Mouse (Mus musculus) C2C12 (cell line): Measurements from ENCODE around the gene Mmd2. TPM values are rescaled to one million over a fixed set of nuclear protein-coding genes. Genes with fewer than 3 reads are reported as not detected.

Source experiments
- H3K27me3 ChIP-seq: one replicate; pipeline ENCODE4 v1.6.1; 2011; ENCODE audit not compliant: control insufficient read depth, insufficient read depth, insufficient read length
- H3K36me3 ChIP-seq: one replicate; pipeline ENCODE4 v1.6.1; 2011; ENCODE audit not compliant: control insufficient read depth, insufficient read depth
- H3K4me3 ChIP-seq: one replicate; pipeline ENCODE4 v1.5.1; 2011; ENCODE audit warnings: mild to moderate bottlenecking, control low read depth; ENCODE audit not compliant: poor library complexity, insufficient read depth, severe bottlenecking
- H3K79me2 ChIP-seq: one replicate; pipeline ENCODE4 v1.6.1; 2011; ENCODE audit not compliant: control insufficient read depth, insufficient read depth
- H3K79me3 ChIP-seq: one replicate; pipeline ENCODE4 v1.6.1; 2011; ENCODE audit warnings: low read depth, control low read depth
- H3ac ChIP-seq: one replicate; pipeline ENCODE3; 2011; ENCODE audit warnings: low read depth; ENCODE audit not compliant: control insufficient read depth, insufficient read length
- CEBPB ChIP-seq: IDR thresholded peaks from one replicate; pipeline ENCODE4 v1.6.1; 2011; ENCODE audit warnings: low read depth, mild to moderate bottlenecking, control low read depth, moderate library complexity
- CTCF ChIP-seq: IDR thresholded peaks from one replicate; pipeline ENCODE4 v1.5.1; 2011; ENCODE audit not compliant: control insufficient read depth, insufficient read depth, insufficient read length
- FOSL1 ChIP-seq: IDR thresholded peaks from one replicate; pipeline ENCODE4 v1.8.0; 2011; ENCODE audit warnings: mild to moderate bottlenecking, low read length; ENCODE audit not compliant: poor library complexity, insufficient read depth, severe bottlenecking
- MAX ChIP-seq: IDR thresholded peaks from one replicate; pipeline ENCODE4 v1.6.1; 2011; ENCODE audit warnings: mild to moderate bottlenecking, control low read depth
- MYOD1 ChIP-seq: IDR thresholded peaks from one replicate; pipeline ENCODE4 v1.6.1; 2011; ENCODE audit warnings: low read depth; ENCODE audit not compliant: control insufficient read depth, insufficient read length
- MYOG ChIP-seq: IDR thresholded peaks from one replicate; pipeline ENCODE4 v1.6.1; 2011; ENCODE audit not compliant: control insufficient read depth, insufficient read length; ENCODE audit errors: extremely low read depth
- USF1 ChIP-seq: IDR thresholded peaks from one replicate; pipeline ENCODE4 v1.6.1; 2011; ENCODE audit warnings: low read depth, mild to moderate bottlenecking, control low read depth, moderate library complexity
- polyA plus RNA-seq: library from polyadenylated mRNA; unstranded; fragments of >200 nt; fragmentation: generic; extraction: Trizol; gene quantifications from one replicate; pipeline ENCODE4 v1.2.1, GENCODE M21; 2012; ENCODE audit warnings: missing spikeins

The Mmd2 gene
- polyA plus RNA-seq, 1 experiment = not detected

DNA sequence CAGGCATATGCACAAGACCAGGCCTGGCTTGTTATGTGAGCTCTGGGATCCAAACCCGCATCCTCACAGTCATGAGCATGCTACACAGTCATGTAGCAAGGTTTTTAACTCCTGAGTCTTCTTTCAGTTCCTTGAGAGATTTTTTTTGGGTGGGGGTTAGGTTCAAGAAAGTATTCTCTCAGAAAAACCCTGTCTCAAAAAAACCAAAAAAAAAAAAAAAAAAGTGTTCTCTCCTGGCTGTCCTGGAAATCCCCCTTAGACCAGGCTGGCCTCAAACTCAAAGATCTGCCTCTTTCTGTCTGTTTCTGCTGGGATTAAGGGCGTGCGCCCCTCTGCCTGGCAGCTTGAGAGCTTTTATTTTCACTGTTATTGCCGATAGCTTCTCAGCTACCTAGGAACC is 73.2 kb downstream of the Mmd2 start:
- no peaks in the 10 kb centered on the region for H3K79me3 ChIP-seq
- H3ac ChIP-seq = no peak overlapping the region
- no peak overlapping the region for H3K4me3 ChIP-seq
- H3K79me2 ChIP-seq = no peaks in the 10 kb centered on the region
- no peak for TF ChIP-seq CTCF
- TF ChIP-seq MYOG = no peak
- no peak for TF ChIP-seq FOSL1
- TF ChIP-seq USF1 = no peak
- no peak for TF ChIP-seq MAX
- TF ChIP-seq CEBPB = no peak
- TF ChIP-seq MYOD1 = no peak
- H3K27me3 ChIP-seq = no peaks in the 10 kb centered on the region
- no peaks in the 10 kb centered on the region for H3K36me3 ChIP-seq

DNA sequence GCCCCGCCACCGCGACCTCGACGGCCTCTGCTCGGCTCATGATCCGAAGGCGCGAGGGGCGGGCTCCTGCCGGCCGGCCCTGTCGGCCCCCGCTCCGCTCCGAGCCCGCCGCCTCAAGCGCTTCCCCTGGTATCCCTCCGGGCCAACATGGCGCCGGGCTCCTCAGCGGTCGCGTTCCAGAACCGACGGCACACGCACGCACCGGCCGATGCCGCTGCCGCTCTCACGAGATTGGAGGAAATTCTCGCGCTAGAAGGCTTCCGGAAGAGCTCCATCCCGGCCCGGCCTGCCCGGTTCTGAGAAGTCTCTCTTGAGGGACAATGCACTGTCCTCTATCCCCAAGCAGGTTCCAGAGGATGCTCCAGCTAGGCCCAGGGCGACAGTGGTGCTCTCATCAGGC is 78.7 kb downstream of the Mmd2 start, which contains the start of gene Papolb:
Gene Papolb, minus strand, starts transcription at position 162 of the 400 bp plus-strand sequence.
- no peak for TF ChIP-seq MYOD1
- no peak for TF ChIP-seq FOSL1
- TF ChIP-seq MAX = no peak
- TF ChIP-seq CEBPB = no peak
- TF ChIP-seq USF1 = no peak
- no peak for TF ChIP-seq CTCF
- TF ChIP-seq MYOG = no peak
- H3K4me3 ChIP-seq = no peak within 1 kb of the TSS
- H3K27me3 ChIP-seq = no peaks in the 10 kb centered on the region
- H3K36me3 ChIP-seq = no peaks in the 10 kb centered on the region
- H3K79me3 ChIP-seq = no peaks in the 10 kb centered on the region
- no peaks in the 10 kb centered on the region for H3K79me2 ChIP-seq
- H3ac ChIP-seq = no peak within 1 kb of the TSS

DNA sequence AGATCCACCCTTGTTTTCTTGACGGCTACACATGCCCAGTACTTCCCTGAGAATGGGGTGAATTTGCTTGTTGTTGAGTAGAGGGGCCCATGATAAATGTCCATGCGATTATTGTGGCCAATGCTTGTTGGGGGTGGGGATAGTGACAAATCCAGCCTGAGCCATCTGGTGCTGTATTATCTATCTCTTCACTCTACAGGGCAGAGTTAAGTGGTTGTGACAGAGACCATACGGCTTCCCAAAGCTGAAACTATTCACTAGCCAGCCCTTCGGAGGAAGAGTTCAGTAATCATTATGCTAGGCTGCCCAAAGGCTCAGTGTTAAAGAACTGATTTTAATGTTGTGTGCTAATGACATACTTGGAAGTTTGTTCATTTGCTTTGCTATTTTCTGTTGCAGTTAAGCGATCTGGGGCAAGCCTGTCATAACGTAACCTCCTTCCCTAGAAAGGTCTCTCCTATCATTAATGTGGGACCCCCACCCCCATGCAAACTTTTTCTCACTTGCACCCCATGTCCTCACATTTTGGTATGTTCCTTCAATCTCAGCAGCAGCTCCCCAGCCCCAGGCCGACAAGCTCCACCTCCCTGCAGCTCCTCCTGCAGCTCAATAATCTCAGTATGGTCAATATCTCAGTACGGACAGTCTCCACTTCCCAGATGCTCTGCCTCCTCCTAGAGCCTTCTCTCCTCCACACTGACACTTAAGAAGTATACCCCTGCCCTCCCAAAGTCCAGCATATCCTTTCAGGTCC is 83.7 kb downstream of the Mmd2 start:
- no peak overlapping the region for H3K4me3 ChIP-seq
- H3K27me3 ChIP-seq = no peaks in the 10 kb centered on the region
- H3K79me2 ChIP-seq = no peaks in the 10 kb centered on the region
- no peaks in the 10 kb centered on the region for H3K79me3 ChIP-seq
- no peaks in the 10 kb centered on the region for H3K36me3 ChIP-seq
- TF ChIP-seq CTCF (no peak), MYOG (no peak)
- H3ac ChIP-seq = no peak overlapping the region

GRCm38 (mm10) chr5:142521195-142521866 is 87.3 kb downstream of the Mmd2 start:
- TF ChIP-seq USF1 (no peak), FOSL1 (no peak), MYOD1 (no peak), CEBPB (no peak), MAX (no peak)
- Histone ChIP-seq H3K79me3 (no peaks in the 10 kb centered on the region), H3ac (no peak overlapping the region), H3K79me2 (no peaks in the 10 kb centered on the region), H3K27me3 (no peaks in the 10 kb centered on the region), H3K36me3 (no peaks in the 10 kb centered on the region), H3K4me3 (no peak overlapping the region)

GRCm38 (mm10) chr5:142520360-142520759 is 88.2 kb downstream of the Mmd2 start:
- no peaks in the 10 kb centered on the region for H3K79me3 ChIP-seq
- H3K27me3 ChIP-seq = no peaks in the 10 kb centered on the region
- TF ChIP-seq FOSL1 = no peak
- no peak for TF ChIP-seq MAX
- no peak for TF ChIP-seq CEBPB
- no peak for TF ChIP-seq MYOD1
- TF ChIP-seq MYOG = no peak
- TF ChIP-seq CTCF = no peak
- no peak for TF ChIP-seq USF1
- no peak overlapping the region for H3ac ChIP-seq
- no peaks in the 10 kb centered on the region for H3K36me3 ChIP-seq
- H3K4me3 ChIP-seq = no peak overlapping the region
- H3K79me2 ChIP-seq = no peaks in the 10 kb centered on the region

GRCm38 (mm10) chr5:142518973-142519372 is 89.6 kb downstream of the Mmd2 start:
- Histone ChIP-seq H3K79me3 (no peaks in the 10 kb centered on the region), H3K4me3 (no peak overlapping the region), H3K27me3 (no peaks in the 10 kb centered on the region), H3ac (no peak overlapping the region), H3K36me3 (no peaks in the 10 kb centered on the region), H3K79me2 (no peaks in the 10 kb centered on the region)
- no peak for TF ChIP-seq MYOG
- TF ChIP-seq CEBPB = no peak
- TF ChIP-seq USF1 = no peak
- TF ChIP-seq MAX = no peak

Other genes starting within 250 kb of the Mmd2 start
- gene Foxk1, start 207.3 kb downstream of the Mmd2 start, polyA plus RNA-seq = 8.2 TPM
- gene Ap5z1, start 144.9 kb downstream of the Mmd2 start, polyA plus RNA-seq = 6.6 TPM
- gene Papolb, start 78.7 kb downstream of the Mmd2 start, polyA plus RNA-seq = 0.07 TPM
- gene Radil, start 57.7 kb downstream of the Mmd2 start, polyA plus RNA-seq = 2.5 TPM
- 36.0 TPM for gene Wipi2, start 18.9 kb upstream of the Mmd2 start, polyA plus RNA-seq
- 0.05 TPM for gene Slc29a4, start 83.7 kb upstream of the Mmd2 start, polyA plus RNA-seq
- 44.3 TPM for gene Tnrc18, start 208.9 kb upstream of the Mmd2 start, polyA plus RNA-seq